Mouse (Mus musculus): ENCODE measurements around the gene R3hdm1. TPM values are rescaled to one million over a fixed set of nuclear protein-coding genes. Genes with fewer than 3 reads are reported as not detected.

The R3hdm1 gene
- 10 to 100 TPM in 1 of 2 experiments, 1 to 10 TPM in 1; 2.7 to 20.9 TPM for polyA plus RNA-seq (2012; fragmentation: generic; extraction: Trizol)

GRCm38 (mm10) chr1:128102641-128103461 lies at the start of gene R3hdm1, which contains the start of gene Zranb3:
Gene R3hdm1 (plus strand): TSS chr1:128103301.
Gene Zranb3 (minus strand): TSS chr1:128103047.

DNA sequence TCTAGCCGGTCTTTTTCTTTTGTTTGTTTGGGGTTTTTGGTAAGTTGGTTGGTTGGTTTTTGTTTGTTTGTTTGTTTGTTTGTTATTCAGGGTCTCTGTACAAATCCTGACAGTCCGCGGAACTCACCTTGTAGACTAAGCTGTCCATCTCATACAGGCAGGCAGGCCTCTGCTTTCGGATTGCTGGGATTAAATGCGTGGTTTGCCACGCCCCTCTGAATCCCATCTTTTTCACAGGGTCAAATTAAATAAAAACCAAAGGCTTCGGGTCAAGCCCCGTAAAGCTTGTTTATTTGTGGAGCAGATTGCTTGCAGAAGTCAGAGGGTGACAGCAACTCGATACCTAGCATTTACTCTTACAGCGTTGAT lies 140.5 kb downstream of the R3hdm1 start, which contains the start of gene Ubxn4:
TSS of gene Ubxn4 (plus strand) at position 338 of the 369 bp plus-strand sequence.

Other genes starting within 250 kb of the R3hdm1 start
- under 1 TPM; 0.01 to 0.13 TPM for gene Map3k19, start 248.3 kb upstream of the R3hdm1 start, polyA plus RNA-seq (2012; fragmentation: generic; extraction: Trizol)
- gene Rab3gap1, start 234.5 kb upstream of the R3hdm1 start, polyA plus RNA-seq (2012; fragmentation: generic; extraction: Trizol): 10 to 100 TPM in 1 of 2 experiments, 1 to 10 TPM in 1; 1.9 to 15.8 TPM
- gene Zranb3, start 254 bp upstream of the R3hdm1 start, polyA plus RNA-seq (2012; fragmentation: generic; extraction: Trizol): 1 to 10 TPM in 1 of 2 experiments, under 1 TPM in 1; 0.30 to 3.5 TPM
- gene Ubxn4, start 140.7 kb downstream of the R3hdm1 start, polyA plus RNA-seq (2012; fragmentation: generic; extraction: Trizol): 10 to 100 TPM in 1 of 2 experiments, 1 to 10 TPM in 1; 9.8 to 28.4 TPM
- under 1 TPM; 0.02 to 0.15 TPM for gene Lct, start 225.0 kb downstream of the R3hdm1 start, polyA plus RNA-seq (2012; fragmentation: generic; extraction: Trizol)

Measured in C3H10T1/2 (cell line).